Mouse (Mus musculus) C2C12 (cell line): ENCODE results near the gene Spata2.

Experiments used
- CTCF ChIP-seq: IDR thresholded peaks from one replicate; pipeline ENCODE4 v1.5.1; 2011; ENCODE audit not compliant: control insufficient read depth, insufficient read depth, insufficient read length
- MYOG ChIP-seq: IDR thresholded peaks from one replicate; pipeline ENCODE4 v1.6.1; 2011; ENCODE audit not compliant: control insufficient read depth, insufficient read length; ENCODE audit errors: extremely low read depth

DNA sequence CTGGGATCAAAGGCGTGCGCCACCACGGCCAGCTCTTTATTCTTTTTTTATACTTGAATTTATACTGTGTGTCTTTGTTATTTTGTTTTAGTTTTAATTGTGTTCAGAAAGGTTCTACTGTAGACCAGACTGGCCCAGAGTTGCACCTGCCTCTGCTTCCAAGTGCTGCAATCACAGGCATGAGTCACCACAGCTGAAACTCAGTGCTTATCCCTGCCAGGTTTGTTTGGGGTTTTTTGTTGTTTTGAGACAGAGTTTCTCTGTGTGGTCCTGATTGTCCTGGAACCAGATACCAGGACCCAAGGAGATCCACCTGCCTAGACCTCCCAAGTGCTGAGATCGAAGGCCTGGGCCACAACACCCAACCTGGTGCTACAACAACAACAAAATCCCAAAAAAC lies 15.9 kb upstream of the Spata2 start:
- TF ChIP-seq CTCF (no peak), MYOG (no peak)
